Mouse (Mus musculus) monocyte, adult 2 months (primary cell): ENCODE results near the gene Disp2.

Experiments used
- DNase-seq, 2 experiments: peaks; one replicate each; pipeline ENCODE4 v3.0.0; 2022; ENCODE audit warnings: low spot score in 2 of 2, low read depth in 1 of 2

The Disp2 gene

GRCm38 (mm10) chr2:118783663-118784062 lies 4.1 kb downstream of the Disp2 start:
- DNase-seq: no peak

GRCm38 (mm10) chr2:118786525-118786924 lies 7.0 kb downstream of the Disp2 start:
- no peak for DNase-seq

- DNase-seq: no peak
These were observed 10.0 kb downstream of the Disp2 start for GRCm38 (mm10) chr2:118789501-118789900.

GRCm38 (mm10) chr2:118790221-118790550 lies 10.7 kb downstream of the Disp2 start:
- no peak for DNase-seq

- DNase-seq: peak in 1 of 2 experiments; percentile 47
These were observed 11.3 kb downstream of the Disp2 start for GRCm38 (mm10) chr2:118790551-118791525.

GRCm38 (mm10) chr2:118791591-118792258 lies 12.2 kb downstream of the Disp2 start:
- DNase-seq: no peak

- DNase-seq: no peak
These were observed 12.7 kb downstream of the Disp2 start for GRCm38 (mm10) chr2:118792259-118792613.

- DNase-seq: no peak
These were observed 14.1 kb downstream of the Disp2 start for GRCm38 (mm10) chr2:118793636-118794035.

GRCm38 (mm10) chr2:118802542-118803118 lies 23.1 kb downstream of the Disp2 start:
- no peak for DNase-seq

GRCm38 (mm10) chr2:118804474-118804873 lies 25.0 kb downstream of the Disp2 start:
- DNase-seq: peak; percentile 28 to 51

- no peak for DNase-seq
These were observed 25.6 kb downstream of the Disp2 start for GRCm38 (mm10) chr2:118805137-118805536.

- no peak for DNase-seq
These were observed 26.2 kb downstream of the Disp2 start for GRCm38 (mm10) chr2:118805756-118806155.

- no peak for DNase-seq
These were observed 27.3 kb downstream of the Disp2 start for GRCm38 (mm10) chr2:118806860-118807259.

GRCm38 (mm10) chr2:118810861-118811260 lies 31.3 kb downstream of the Disp2 start:
- DNase-seq: no peak

GRCm38 (mm10) chr2:118812724-118813123 lies 33.2 kb downstream of the Disp2 start:
- DNase-seq: no peak

- DNase-seq: peak; percentile 56 to 82
These were observed 34.7 kb downstream of the Disp2 start, which contains the start of gene Knstrn for GRCm38 (mm10) chr2:118813981-118814836. TSS of gene Knstrn (plus strand) at chr2:118814003.

GRCm38 (mm10) chr2:118822800-118823199 lies 43.3 kb downstream of the Disp2 start:
- no peak for DNase-seq

- no peak for DNase-seq
These were observed 44.9 kb downstream of the Disp2 start for GRCm38 (mm10) chr2:118824396-118824795.

- no peak for DNase-seq
These were observed 49.6 kb downstream of the Disp2 start for GRCm38 (mm10) chr2:118829096-118829495.

- no peak for DNase-seq
These were observed 54.5 kb downstream of the Disp2 start for GRCm38 (mm10) chr2:118834061-118834460.

GRCm38 (mm10) chr2:118835115-118835514 lies 55.6 kb downstream of the Disp2 start:
- no peak for DNase-seq
